Mouse (Mus musculus): ENCODE results near the gene Itgam. TPM values are rescaled to one million over a fixed set of nuclear protein-coding genes. Genes with fewer than 3 reads are reported as not detected.
A peak's percentile ranks its signal among the peaks of the same experiment; 100 is the strongest.
"Not testable (repeated sequence)": the region's sequence is repeated elsewhere in the genome, so short reads cannot be mapped to it uniquely, and the experiment has no call there.

Itgam gene
- total and polyA plus RNA-seq, 2 experiments: 0.29 to 0.65 TPM

DNA sequence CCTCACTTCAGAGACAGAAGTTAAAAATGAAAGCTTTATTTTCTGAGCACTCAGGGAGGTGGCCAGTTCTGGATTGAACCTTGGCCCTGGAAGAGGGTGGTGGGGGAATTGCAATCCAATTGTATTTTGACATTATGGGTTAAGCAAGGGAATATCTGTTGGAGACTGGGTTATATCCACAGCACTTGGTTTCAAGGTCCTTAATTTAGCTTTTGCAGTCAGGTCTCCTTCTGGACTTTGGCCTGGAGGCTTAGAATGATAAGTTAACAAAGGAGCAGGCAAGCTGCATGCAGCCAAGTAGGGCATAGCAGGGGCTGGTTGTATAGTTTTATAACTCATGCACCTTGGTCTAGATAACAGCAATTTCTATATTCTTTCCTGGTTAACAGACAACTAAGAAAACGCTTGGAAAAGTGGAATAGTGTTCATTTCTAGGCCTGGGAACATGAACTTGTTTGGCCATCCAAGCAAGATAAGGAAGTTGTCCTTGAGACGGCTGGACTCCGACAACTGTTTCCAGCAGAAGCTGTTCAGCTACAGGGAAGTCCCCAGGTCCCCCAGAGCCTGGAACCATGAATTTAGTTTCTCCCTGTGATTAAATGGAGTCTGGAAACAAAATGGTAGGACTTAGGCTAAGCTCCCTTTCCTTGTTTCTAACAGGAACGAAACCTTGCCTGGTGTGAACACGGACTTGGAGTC is 30.0 kb upstream of the Itgam start:
- H3K27me3 ChIP-seq (ENCODE audit: control insufficient read depth, insufficient read depth, low read length): no peaks in the 10 kb centered on the region
- no peaks in the 10 kb centered on the region for H3K36me3 ChIP-seq (ENCODE audit: control insufficient read depth, insufficient read depth, low read length)
- TF ChIP-seq CTCF (IDR thresholded peaks at IDR 0.05; ENCODE audit: low read depth, low read length): no peak
- no peak for TF ChIP-seq POLR2A (IDR thresholded peaks at IDR 0.05; ENCODE audit: extremely low read depth, insufficient read depth, low read length)
- no peaks in the 10 kb centered on the region for H3K79me2 ChIP-seq (ENCODE audit: control insufficient read depth, insufficient read depth, low read length)
- H3K4me1 ChIP-seq (ENCODE audit: control insufficient read depth, insufficient read depth, low read length): peaks cover 15% of the 10 kb centered on the region
- H3K9ac ChIP-seq (ENCODE audit: low read depth, low read length): no peak overlapping the region
- WGBS: 39% methylated on average over 5 of the region's 5 CpGs
- H3K27ac ChIP-seq (replicated peaks; ENCODE audit: insufficient read depth, low read depth, low read length): peak overlapping the region; percentile 99
- DNase-seq (ENCODE audit: extremely low read depth, low read depth, low spot score): peak; percentile 90
- no peak overlapping the region for H3K4me3 ChIP-seq (ENCODE audit: insufficient read depth, low read depth, low read length)

DNA sequence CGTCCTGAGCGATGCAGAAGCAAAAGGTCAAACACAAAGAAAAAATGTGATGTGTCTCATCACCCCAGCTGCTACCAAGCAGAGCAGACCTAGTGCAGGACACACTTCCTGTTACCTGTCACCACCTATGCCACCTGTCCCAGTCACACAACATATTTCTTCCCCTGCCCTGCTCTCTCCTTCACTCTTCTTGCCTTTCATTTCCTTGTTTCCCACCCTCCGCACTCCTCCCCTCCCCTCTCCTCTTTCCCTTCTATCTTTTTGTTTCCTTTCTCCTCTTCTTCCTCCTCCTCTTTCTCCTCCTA is 29.5 kb upstream of the Itgam start:
- TF ChIP-seq POLR2A (IDR thresholded peaks at IDR 0.05; ENCODE audit: extremely low read depth, insufficient read depth, low read length) (no peak), CTCF (IDR thresholded peaks at IDR 0.05; ENCODE audit: low read depth, low read length) (no peak)
- H3K27me3 ChIP-seq (ENCODE audit: control insufficient read depth, insufficient read depth, low read length): no peaks in the 10 kb centered on the region
- peaks cover 15% of the 10 kb centered on the region for H3K4me1 ChIP-seq (ENCODE audit: control insufficient read depth, insufficient read depth, low read length)
- WGBS: 89% methylated on average over 3 of the region's 3 CpGs
- DNase-seq (ENCODE audit: extremely low read depth, low read depth, low spot score): no peak
- H3K36me3 ChIP-seq (ENCODE audit: control insufficient read depth, insufficient read depth, low read length): no peaks in the 10 kb centered on the region
- peak overlapping the region; percentile 99 for H3K27ac ChIP-seq (replicated peaks; ENCODE audit: insufficient read depth, low read depth, low read length)
- H3K79me2 ChIP-seq (ENCODE audit: control insufficient read depth, insufficient read depth, low read length): no peaks in the 10 kb centered on the region
- no peak overlapping the region for H3K9ac ChIP-seq (ENCODE audit: low read depth, low read length)
- no peak overlapping the region for H3K4me3 ChIP-seq (ENCODE audit: insufficient read depth, low read depth, low read length)

DNA sequence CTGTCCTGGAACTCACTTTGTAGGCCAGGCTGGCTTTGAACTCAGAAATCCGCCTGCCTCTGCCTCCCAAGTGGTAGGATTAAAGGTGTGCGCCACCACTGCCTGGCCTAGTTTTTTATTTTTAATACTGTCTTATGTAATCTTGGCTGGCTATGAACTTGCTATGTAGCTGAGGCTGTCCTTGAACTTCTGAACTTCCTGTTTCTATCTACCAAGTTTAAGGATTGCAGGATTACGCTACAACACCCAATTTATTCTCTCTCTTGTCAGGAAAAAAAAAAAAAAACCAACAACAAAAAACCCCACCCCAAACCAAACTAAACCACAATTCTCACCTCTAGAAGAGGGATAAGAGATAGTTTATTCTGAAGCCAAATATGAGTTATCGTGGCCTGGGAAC is 28.8 kb upstream of the Itgam start:
- Histone ChIP-seq H3K9ac (ENCODE audit: low read depth, low read length) (no peak overlapping the region), H3K4me3 (ENCODE audit: insufficient read depth, low read depth, low read length) (no peak overlapping the region), H3K79me2 (ENCODE audit: control insufficient read depth, insufficient read depth, low read length) (no peaks in the 10 kb centered on the region), H3K36me3 (ENCODE audit: control insufficient read depth, insufficient read depth, low read length) (no peaks in the 10 kb centered on the region), H3K27ac (replicated peaks; ENCODE audit: insufficient read depth, low read depth, low read length) (no peak overlapping the region), H3K27me3 (ENCODE audit: control insufficient read depth, insufficient read depth, low read length) (no peaks in the 10 kb centered on the region), H3K4me1 (ENCODE audit: control insufficient read depth, insufficient read depth, low read length) (peaks cover 15% of the 10 kb centered on the region)
- TF ChIP-seq POLR2A (IDR thresholded peaks at IDR 0.05; ENCODE audit: extremely low read depth, insufficient read depth, low read length) (no peak), CTCF (IDR thresholded peaks at IDR 0.05; ENCODE audit: low read depth, low read length) (no peak)
- 59% methylated on average over 4 of the region's 4 CpGs for whole genome bisulfite sequencing
- peak; percentile 59 for DNase-seq (ENCODE audit: extremely low read depth, low read depth, low spot score)

DNA sequence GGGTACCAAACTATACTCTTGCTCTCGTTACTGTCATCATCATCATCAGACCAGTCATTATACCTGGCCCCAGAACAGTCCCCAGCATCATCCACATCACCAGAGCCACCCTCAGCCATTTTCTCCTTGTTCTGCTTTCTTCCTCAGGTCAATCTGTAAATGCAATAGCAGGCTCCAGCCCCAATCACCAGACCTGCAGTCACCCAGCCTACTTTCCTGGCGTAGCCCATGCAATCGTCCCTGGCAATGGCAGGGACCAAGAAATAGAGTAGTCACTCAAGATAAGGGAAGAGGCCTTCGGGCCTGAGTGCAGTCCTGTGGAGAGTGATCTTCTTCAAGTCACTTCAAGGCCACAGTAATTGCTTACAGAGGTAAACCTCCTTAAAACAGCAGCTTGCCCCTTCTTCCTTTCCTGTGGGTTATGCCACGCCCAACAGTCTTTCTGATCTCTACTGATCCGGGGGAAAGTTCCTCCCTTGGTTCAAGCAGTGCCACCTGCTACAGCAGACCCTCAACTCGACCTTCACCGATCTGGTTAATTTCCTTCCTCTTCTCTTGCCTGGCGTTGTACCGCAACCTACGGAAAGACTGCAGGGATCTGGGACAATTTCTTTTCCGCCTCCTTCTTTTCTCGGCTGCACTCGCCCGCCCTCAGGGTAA is 20.1 kb upstream of the Itgam start:
- H3K9ac ChIP-seq (ENCODE audit: low read depth, low read length); H3K36me3 ChIP-seq (ENCODE audit: control insufficient read depth, insufficient read depth, low read length); H3K4me3 ChIP-seq (ENCODE audit: insufficient read depth, low read depth, low read length); H3K4me1 ChIP-seq (ENCODE audit: control insufficient read depth, insufficient read depth, low read length); H3K27ac ChIP-seq (replicated peaks; ENCODE audit: insufficient read depth, low read depth, low read length); DNase-seq (ENCODE audit: extremely low read depth, low read depth, low spot score); H3K27me3 ChIP-seq (ENCODE audit: control insufficient read depth, insufficient read depth, low read length); H3K79me2 ChIP-seq (ENCODE audit: control insufficient read depth, insufficient read depth, low read length): not testable (repeated sequence)
- 82% methylated on average over 15 of the region's 15 CpGs for WGBS

DNA sequence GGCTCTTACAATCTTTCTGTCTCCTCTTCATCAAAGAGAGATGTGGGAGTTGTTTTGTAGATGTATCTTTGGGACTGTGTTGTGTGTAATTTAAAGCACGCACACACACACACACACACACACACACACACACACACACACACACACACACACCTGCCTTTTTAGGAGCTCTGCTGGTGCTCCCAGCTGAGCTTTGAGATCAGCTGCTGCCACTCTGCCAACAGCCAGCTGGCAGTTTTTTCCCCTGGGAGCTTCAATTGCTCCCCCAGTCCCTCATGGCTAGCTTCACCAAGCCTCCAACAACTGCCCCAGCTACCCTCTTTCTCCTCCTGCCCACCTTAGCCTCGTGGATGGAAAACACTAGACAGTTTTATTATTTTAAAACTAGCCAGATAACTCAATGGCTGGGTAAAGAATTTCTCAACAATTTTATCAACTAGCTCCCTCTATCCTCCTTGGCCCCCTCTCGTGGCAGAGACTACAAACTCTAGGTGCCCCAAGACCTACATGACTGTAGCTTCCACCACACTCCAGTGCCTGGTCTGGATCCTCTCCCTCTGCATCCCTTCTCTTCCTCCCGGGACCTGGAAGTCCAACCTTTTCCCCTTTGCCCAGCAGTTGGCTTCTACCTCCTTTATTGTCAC is 18.2 kb upstream of the Itgam start:
- Histone ChIP-seq H3K27ac (replicated peaks; ENCODE audit: insufficient read depth, low read depth, low read length) (no peak overlapping the region), H3K27me3 (ENCODE audit: control insufficient read depth, insufficient read depth, low read length) (no peaks in the 10 kb centered on the region), H3K4me3 (ENCODE audit: insufficient read depth, low read depth, low read length) (no peak overlapping the region), H3K9ac (ENCODE audit: low read depth, low read length) (no peak overlapping the region), H3K4me1 (ENCODE audit: control insufficient read depth, insufficient read depth, low read length) (no peaks in the 10 kb centered on the region), H3K36me3 (ENCODE audit: control insufficient read depth, insufficient read depth, low read length) (no peaks in the 10 kb centered on the region), H3K79me2 (ENCODE audit: control insufficient read depth, insufficient read depth, low read length) (no peaks in the 10 kb centered on the region)
- TF ChIP-seq POLR2A (IDR thresholded peaks at IDR 0.05; ENCODE audit: extremely low read depth, insufficient read depth, low read length) (no peak), CTCF (IDR thresholded peaks at IDR 0.05; ENCODE audit: low read depth, low read length) (no peak)
- WGBS: 68% methylated on average over 4 of the region's 4 CpGs
- DNase-seq (ENCODE audit: extremely low read depth, low read depth, low spot score): no peak

DNA sequence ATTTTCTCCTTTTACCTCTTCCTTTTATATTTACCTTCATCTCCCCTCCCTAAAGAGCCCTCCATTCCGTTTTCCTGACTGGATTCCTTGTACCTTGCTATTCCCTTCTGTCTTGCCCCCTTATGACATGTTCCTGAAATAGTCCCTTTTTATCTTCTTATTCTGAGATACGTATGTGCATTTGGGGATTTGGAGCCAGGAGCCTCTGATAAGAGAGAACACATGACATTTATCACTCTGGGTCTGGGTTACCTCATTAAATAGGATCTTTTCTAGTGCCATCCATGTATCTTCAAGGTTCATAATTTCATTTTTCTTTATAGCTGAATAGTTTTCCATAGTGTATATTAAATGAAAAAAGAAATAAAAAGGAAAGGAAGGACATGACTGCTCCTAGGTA is 16.8 kb upstream of the Itgam start:
- Histone ChIP-seq H3K36me3 (ENCODE audit: control insufficient read depth, insufficient read depth, low read length) (no peaks in the 10 kb centered on the region), H3K9ac (ENCODE audit: low read depth, low read length) (no peak overlapping the region), H3K27ac (replicated peaks; ENCODE audit: insufficient read depth, low read depth, low read length) (no peak overlapping the region), H3K4me3 (ENCODE audit: insufficient read depth, low read depth, low read length) (no peak overlapping the region), H3K79me2 (ENCODE audit: control insufficient read depth, insufficient read depth, low read length) (no peaks in the 10 kb centered on the region), H3K4me1 (ENCODE audit: control insufficient read depth, insufficient read depth, low read length) (no peaks in the 10 kb centered on the region), H3K27me3 (ENCODE audit: control insufficient read depth, insufficient read depth, low read length) (no peaks in the 10 kb centered on the region)
- DNase-seq (ENCODE audit: extremely low read depth, low read depth, low spot score): no peak
- no peak for TF ChIP-seq POLR2A (IDR thresholded peaks at IDR 0.05; ENCODE audit: extremely low read depth, insufficient read depth, low read length)
- no peak for TF ChIP-seq CTCF (IDR thresholded peaks at IDR 0.05; ENCODE audit: low read depth, low read length)
- 70% methylated on average over 2 of the region's 2 CpGs for WGBS
